Mouse (Mus musculus) left cerebral cortex, adult 8-10 months (tissue): ENCODE measurements at regions not wholly inside any gene's neighbourhood (a gene's known extent, or its start where the extent isn't known, plus 50 kb on each side); places are given as distances from the start of the nearest gene placed in this dataset.

ENCODE experiments used
- DNase-seq, 2 experiments: peaks; one replicate each; pipeline ENCODE4 v3.0.0; 2022; ENCODE audit warnings: low spot score in 2 of 2

DNA sequence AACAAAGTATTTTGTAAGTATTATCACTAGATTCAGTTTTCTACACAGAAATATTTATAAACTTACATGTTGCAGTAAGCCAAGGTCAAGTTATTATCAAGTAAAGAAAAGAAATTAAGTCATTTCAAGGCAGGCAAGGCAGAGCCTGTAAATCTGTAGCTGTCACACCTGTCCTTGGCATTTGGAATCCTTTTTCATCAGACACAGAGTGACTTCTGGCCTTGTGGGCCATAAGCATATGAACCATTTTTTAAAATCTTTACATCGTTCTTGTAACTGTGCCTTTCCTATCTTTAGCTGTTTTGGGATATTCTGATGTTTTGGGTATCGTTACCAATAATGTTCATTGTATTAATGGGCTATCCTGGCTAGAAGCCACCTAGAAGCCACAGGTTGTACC, 76.7 kb upstream of the Frmd4a start:
- DNase-seq: no peak

DNA sequence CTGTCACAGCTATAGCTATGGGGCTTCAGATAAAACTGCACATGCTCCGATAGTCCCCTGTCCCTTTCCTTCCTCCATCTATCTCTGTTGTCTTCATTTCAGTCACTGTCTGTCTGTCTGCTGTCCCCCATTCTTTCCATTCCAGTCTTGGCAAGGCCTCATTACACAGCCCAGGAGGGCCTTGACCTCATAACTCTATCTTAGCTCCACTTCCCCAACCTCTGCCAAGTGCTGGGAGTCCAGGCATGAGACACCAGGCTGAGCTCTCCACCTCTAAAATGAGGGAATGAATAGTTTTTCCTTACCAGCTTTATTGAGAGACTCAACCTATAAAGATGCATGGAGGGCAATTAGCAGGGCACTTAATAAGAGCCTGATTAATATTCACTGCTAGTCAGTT, 76.0 kb upstream of the Frmd4a start:
- DNase-seq: no peak

DNA sequence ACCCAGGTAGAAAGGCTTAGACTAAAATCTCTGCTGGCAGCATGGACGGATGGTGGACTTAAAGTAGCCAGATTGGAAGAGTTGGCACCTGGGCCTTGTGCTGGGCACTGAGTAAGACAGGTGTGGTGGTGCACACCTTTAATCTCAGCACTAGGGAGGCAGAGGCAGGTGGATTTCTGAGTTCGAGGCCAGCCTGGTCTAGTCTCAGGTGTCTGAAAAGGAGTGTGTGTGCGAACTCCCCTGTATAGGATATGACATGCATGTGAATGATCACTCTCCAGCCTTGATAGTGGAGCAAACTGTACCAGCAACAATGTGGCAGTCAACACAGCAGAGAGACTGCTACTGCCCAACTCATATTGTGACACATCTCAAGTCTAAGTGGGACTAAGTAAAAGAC, 70.1 kb upstream of the Frmd4a start:
- no peak for DNase-seq

DNA sequence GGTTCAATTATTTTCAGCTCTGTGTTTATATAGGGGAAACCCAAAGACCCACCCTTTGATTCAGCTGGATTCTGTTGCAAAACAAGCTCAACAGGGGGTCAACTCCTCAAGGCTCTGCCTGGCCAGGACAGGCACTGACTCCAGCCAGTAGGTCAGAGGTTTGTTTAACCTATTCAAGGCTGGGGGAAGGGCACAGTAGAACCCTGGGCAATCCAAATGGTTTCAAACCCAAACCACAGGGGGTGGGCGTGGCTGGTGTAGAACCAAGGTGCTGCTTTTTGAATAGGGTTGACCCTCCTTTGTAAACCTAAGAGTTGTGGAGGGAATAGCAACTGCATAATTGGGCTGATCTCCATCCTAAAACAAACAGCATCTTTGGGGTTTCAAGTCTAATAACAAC, 69.2 kb upstream of the Frmd4a start:
- DNase-seq: no peak

DNA sequence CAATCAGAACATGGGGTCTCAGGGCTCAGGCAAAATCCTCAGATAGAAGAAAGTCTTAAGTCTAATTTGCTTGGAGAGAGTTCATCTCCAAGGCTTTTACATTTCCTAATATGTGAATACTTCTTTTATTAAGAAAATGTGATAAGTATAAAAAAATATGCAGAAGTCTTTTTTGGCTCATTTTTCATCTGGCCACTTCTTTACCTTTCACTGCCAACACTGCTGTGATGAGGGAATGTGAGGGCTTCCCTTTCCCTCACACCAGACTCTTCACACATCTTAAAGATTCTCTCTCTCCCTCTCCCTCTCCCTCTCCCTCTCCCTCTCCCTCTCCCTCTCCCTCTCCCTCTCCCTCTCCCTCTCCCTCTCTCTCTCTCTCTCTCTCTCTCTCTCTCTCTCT, 60.0 kb upstream of the Frmd4a start:
- DNase-seq: no peak

DNA sequence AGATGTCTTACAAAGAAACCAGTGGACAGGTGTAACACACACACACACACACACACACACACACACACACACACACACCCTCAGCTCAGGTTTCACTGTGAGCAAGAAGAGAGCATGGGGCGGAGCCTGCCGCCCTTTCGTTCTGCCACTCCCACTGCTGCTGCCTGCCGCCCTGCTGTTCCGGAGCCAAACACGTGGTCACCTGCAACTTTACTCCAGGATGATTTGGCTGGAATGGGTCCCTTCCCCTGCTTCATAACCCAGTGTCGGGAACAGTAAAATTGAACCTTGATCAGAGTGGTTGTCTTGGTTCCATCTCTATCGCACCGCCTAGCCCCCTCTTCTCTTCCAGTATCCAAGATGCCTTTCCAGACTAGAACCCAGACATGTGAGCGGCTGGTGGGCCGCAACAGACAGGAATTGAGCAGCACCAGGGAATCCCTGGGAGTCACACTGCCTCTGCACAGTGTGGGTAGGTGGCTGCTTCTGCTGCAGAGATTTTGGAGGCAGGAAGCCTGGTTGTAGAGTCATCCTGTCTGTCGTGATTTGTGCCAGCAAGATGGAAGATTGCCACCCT, 59.4 kb upstream of the Frmd4a start:
- peak; percentile 26 to 82 for DNase-seq

DNA sequence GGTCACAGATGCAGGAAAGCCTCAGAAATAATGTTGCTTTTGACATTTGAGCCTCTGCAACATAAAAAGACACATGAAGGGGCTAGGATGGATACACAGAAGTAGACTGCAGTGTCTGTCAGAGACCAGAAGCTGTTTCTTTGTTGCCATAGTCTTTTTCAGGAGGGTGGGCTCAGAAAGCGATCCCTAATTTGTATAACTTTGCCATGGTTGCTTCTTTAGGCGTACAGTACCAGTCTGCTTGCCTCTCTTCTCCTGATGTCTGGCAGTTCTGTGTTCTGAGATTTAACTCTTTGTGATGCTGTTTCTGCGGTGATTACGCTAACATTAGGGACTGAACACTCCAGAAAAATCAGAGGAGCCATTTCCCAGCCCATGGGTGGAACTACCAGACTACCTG, 58.8 kb upstream of the Frmd4a start:
- no peak for DNase-seq

DNA sequence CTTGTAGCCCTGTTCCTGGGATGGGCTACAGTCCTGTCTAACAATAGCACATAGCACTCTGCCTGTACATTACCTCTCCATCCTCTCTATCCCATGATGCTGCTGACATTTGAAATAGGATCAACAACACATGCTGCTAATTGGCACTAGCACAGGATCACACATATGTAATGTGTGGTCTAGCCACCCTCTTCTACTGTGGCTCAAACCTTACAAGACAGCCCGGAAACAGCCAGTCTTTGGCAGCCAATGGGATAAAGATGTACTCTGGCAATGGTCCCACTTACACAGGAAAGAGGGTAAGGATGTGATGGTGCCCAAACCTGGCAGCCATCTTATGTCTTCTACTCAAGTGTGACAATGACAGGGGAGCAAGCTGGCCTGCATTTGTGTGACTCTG, 58.3 kb upstream of the Frmd4a start:
- DNase-seq: no peak

DNA sequence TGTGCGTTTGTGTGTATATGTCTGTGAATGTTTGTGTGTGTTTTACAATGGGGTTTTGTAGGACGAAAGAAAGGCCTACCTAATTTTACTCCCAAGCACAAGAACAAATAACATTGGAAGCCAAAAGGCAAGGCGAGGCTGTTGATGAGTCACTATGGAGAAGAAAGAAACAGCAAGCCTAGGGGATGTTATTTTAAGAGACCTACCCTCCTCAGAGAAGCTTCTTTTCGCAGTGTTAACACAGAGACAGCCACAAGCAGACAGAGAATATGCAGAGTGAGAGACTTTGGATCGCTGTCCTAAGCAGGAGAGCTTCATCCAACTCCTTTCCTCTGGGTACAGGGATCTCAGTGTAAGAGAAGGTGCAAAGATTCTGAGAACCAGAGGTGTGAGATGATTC, 57.3 kb upstream of the Frmd4a start:
- DNase-seq: no peak

DNA sequence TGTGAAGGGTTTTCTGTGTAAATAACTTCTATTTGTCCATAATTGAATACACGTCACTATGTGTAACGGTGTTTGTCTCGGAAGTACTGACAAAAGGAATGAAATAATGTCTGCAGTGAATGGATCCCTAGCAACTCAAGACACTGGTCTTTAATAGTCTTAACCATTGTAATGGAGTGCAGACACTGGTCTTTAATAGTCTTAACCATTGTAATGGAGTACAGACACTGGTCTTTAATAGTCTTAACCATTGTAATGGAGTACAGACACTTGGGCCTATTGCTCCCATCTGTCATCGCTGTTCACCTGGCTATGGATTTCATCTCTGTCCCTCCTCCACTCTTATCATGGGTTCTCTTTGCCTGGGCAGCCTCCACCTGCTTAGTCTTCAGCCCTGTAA, 53.2 kb upstream of the Frmd4a start:
- no peak for DNase-seq
